Mouse (Mus musculus): ENCODE measurements at regions not wholly inside any gene's neighbourhood (a gene's known extent, or its start where the extent isn't known, plus 50 kb on each side); places are given as distances from the start of the nearest gene placed in this dataset.

DNA sequence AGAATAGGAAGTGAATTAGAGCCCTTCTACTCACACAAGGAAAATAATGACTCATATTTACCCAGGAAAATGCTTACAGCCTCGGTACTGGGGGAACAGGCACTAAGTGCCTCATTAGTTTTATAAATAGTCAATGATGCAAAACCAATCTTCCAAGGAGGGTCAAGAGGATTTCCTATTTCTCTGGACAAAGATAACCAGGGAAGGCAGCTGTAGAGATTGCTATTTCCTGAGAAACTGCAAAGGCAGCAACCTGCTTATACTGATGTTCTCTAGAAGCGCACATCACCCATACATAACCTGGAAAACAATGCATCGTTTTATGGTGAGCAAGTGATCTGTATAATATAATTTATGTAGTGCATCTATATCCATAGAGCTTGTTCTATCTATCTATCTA is 201.3 kb upstream of the Sash1 start:
- TF ChIP-seq CTCF (IDR thresholded peaks at IDR 0.05; ENCODE audit: low read depth), result no peak
- no peak for TF ChIP-seq EP300 (IDR thresholded peaks at IDR 0.05; ENCODE audit: low read depth)

Data from liver, postnatal 0 days (tissue).